Mouse (Mus musculus) spleen, adult 2 months (tissue): Measurements from ENCODE around the gene L3mbtl1. TPM values are rescaled to one million over a fixed set of nuclear protein-coding genes. Genes with fewer than 3 reads are reported as not detected.

Experiments used
- DNase-seq, 2 experiments: peaks; one replicate each; pipeline versions ENCODE4 v3.0.0 to v3.0.0-alpha.2; 2012 to 2021; ENCODE audit warnings: low spot score in 2 of 2, low read depth in 1 of 2
- H3K27ac ChIP-seq: fragments of 200-500 bp; 2 replicates; pipeline ENCODE4 v1.5.1; 2012; ENCODE audit warnings: low read length, inconsistent platforms; ENCODE audit not compliant: insufficient read depth
- H3K27me3 ChIP-seq: fragments of 200-500 bp; 2 replicates; pipeline ENCODE4 v1.6.1; 2012; ENCODE audit warnings: mild to moderate bottlenecking, moderate library complexity, low read length, inconsistent platforms; ENCODE audit not compliant: control insufficient read depth, insufficient read depth
- H3K36me3 ChIP-seq: fragments of 200-500 bp; 2 replicates; pipeline ENCODE4 v1.6.1; 2012; ENCODE audit warnings: mild to moderate bottlenecking, low read length, inconsistent platforms; ENCODE audit not compliant: control insufficient read depth, insufficient read depth
- H3K4me1 ChIP-seq: fragments of 200-500 bp; 2 replicates; pipeline ENCODE4 v1.6.1; 2011; ENCODE audit warnings: inconsistent platforms; ENCODE audit not compliant: control insufficient read depth, insufficient read depth, insufficient read length
- H3K4me3 ChIP-seq: fragments of 200-500 bp; 2 replicates; pipeline ENCODE4 v1.5.1; 2011; ENCODE audit warnings: mild to moderate bottlenecking, inconsistent platforms; ENCODE audit not compliant: insufficient read depth, insufficient read length; ENCODE audit errors: extremely low read depth
- CTCF ChIP-seq: fragments of 200-500 bp; IDR thresholded peaks from 2 replicates; pipeline ENCODE4 v1.5.1; 2011; ENCODE audit warnings: mild to moderate bottlenecking, inconsistent platforms; ENCODE audit not compliant: insufficient read depth, insufficient read length, insufficient replicate concordance; ENCODE audit errors: extremely low read depth
- POLR2A ChIP-seq: fragments of 200-500 bp; IDR thresholded peaks from 2 replicates; pipeline ENCODE4 v1.6.1; 2011; ENCODE audit warnings: low read depth, low read length, inconsistent platforms
- WGBS: fragments of 180-500 bp; shearing (Covaris S2); methylation state at CpG from one replicate; pipeline ENCODE4 v1.1.7; 2018; 5-methylcytosine and 5-hydroxymethylcytosine counted together
- polyA plus RNA-seq: library from polyadenylated mRNA; depleted of rRNA; stranded (reverse); fragments of >200 nt; gene quantifications from 2 replicates; pipeline ENCODE4 v1.2.3, GENCODE M21; 2012

The L3mbtl1 gene
- polyA plus RNA-seq, 1 experiment = 0.19 TPM

- Histone ChIP-seq H3K4me3 (no peak overlapping the region), H3K36me3 (no peaks in the 10 kb centered on the region), H3K4me1 (no peaks in the 10 kb centered on the region), H3K27me3 (no peaks in the 10 kb centered on the region), H3K27ac (no peak overlapping the region)
- WGBS = 69% methylated on average over 9 of the region's 10 CpGs
- TF ChIP-seq CTCF = no peak
- TF ChIP-seq POLR2A = no peak
- DNase-seq = no peak
Observed at GRCm38 (mm10) chr2:162961321-162961720, 18.0 kb downstream of the L3mbtl1 start.

GRCm38 (mm10) chr2:162966734-162967133 lies 23.5 kb downstream of the L3mbtl1 start:
- no peaks in the 10 kb centered on the region for H3K27me3 ChIP-seq

GRCm38 (mm10) chr2:162968357-162968756 lies 25.1 kb downstream of the L3mbtl1 start:
- Histone ChIP-seq H3K27me3 (no peaks in the 10 kb centered on the region), H3K27ac (no peak overlapping the region), H3K4me1 (no peaks in the 10 kb centered on the region), H3K4me3 (no peak overlapping the region), H3K36me3 (no peaks in the 10 kb centered on the region)
- WGBS = 10% methylated on average over 5 of the region's 5 CpGs
- DNase-seq = peak; percentile 8 to 26
- TF ChIP-seq CTCF (peak; percentile 78), POLR2A (no peak)

More at GRCm38 (mm10) chr2:162966734-162967133, 23.5 kb downstream of the L3mbtl1 start:
- Histone ChIP-seq H3K4me3 (no peak overlapping the region), H3K36me3 (no peaks in the 10 kb centered on the region), H3K4me1 (no peaks in the 10 kb centered on the region), H3K27ac (no peak overlapping the region)
- no peak for DNase-seq
- TF ChIP-seq CTCF = no peak
- 85% methylated on average over 2 of the region's 2 CpGs for WGBS

- TF ChIP-seq CTCF = no peak
- TF ChIP-seq POLR2A = no peak
- WGBS = 77% methylated on average over 3 of the region's 3 CpGs
- no peaks in the 10 kb centered on the region for H3K4me1 ChIP-seq
Observed at GRCm38 (mm10) chr2:162969101-162969500, 25.8 kb downstream of the L3mbtl1 start.

GRCm38 (mm10) chr2:162970896-162971295 lies 27.6 kb downstream of the L3mbtl1 start:
- 82% methylated on average over 6 of the region's 6 CpGs for WGBS
- no peaks in the 10 kb centered on the region for H3K36me3 ChIP-seq
- TF ChIP-seq CTCF (no peak), POLR2A (no peak)
- H3K27me3 ChIP-seq = no peaks in the 10 kb centered on the region
- H3K4me3 ChIP-seq = no peak overlapping the region
- DNase-seq = no peak
- no peak overlapping the region for H3K27ac ChIP-seq
- H3K4me1 ChIP-seq = no peaks in the 10 kb centered on the region

More at GRCm38 (mm10) chr2:162969101-162969500, 25.8 kb downstream of the L3mbtl1 start:
- no peak for DNase-seq
- no peaks in the 10 kb centered on the region for H3K36me3 ChIP-seq
- no peaks in the 10 kb centered on the region for H3K27me3 ChIP-seq
- H3K27ac ChIP-seq = no peak overlapping the region
- H3K4me3 ChIP-seq = no peak overlapping the region

- Histone ChIP-seq H3K36me3 (no peaks in the 10 kb centered on the region), H3K4me3 (no peak overlapping the region), H3K27ac (no peak overlapping the region), H3K4me1 (no peaks in the 10 kb centered on the region; the same call in 1 of the 2 replicates), H3K27me3 (no peaks in the 10 kb centered on the region)
- WGBS = 37% methylated on average over 7 of the region's 7 CpGs
- TF ChIP-seq POLR2A (no peak), CTCF (no peak)
- no peak for DNase-seq
Observed at GRCm38 (mm10) chr2:162972752-162973151, 29.5 kb downstream of the L3mbtl1 start.

- Histone ChIP-seq H3K4me3 (no peak overlapping the region), H3K27ac (no peak overlapping the region), H3K27me3 (no peaks in the 10 kb centered on the region), H3K36me3 (no peaks in the 10 kb centered on the region), H3K4me1 (no peaks in the 10 kb centered on the region; the same call in 1 of the 2 replicates)
- DNase-seq = no peak
- TF ChIP-seq CTCF (no peak), POLR2A (no peak)
- WGBS = 84% methylated on average over 5 of the region's 5 CpGs
Observed at GRCm38 (mm10) chr2:162973206-162973605, 29.9 kb downstream of the L3mbtl1 start.
